Mouse (Mus musculus) limb, embryonic 11.5 days (tissue): Measurements from ENCODE around the gene Fam129a. TPM values are rescaled to one million over a fixed set of nuclear protein-coding genes. Genes with fewer than 3 reads are reported as not detected.

Experiments used
- ATAC-seq: fragments of 200-750 bp; cut with Nextera tagmentation; 2 replicates; pipeline ENCODE4 v1.8.0; 2017; ENCODE audit warnings: low read depth; ENCODE audit not compliant: insufficient number of reproducible peaks, low FRiP score, low TSS enrichment
- DNase-seq: peaks from one replicate; pipeline ENCODE4 v3.0.0-alpha.2; 2015; ENCODE audit warnings: low spot score
- H3K27ac ChIP-seq: fragments of 300-500 bp; sonication (generic); replicated peaks from 2 replicates; pipeline ENCODE4 v1.5.1; 2014; ENCODE audit warnings: low read depth, mild to moderate bottlenecking, low read length
- H3K27me3 ChIP-seq: fragments of 300-500 bp; sonication (generic); 2 replicates; pipeline ENCODE4 v1.6.1; 2014; ENCODE audit warnings: mild to moderate bottlenecking, low read length, mixed read lengths; ENCODE audit not compliant: control insufficient read depth, insufficient read depth
- H3K36me3 ChIP-seq: fragments of 300-500 bp; sonication (generic); 2 replicates; pipeline ENCODE4 v1.6.1; 2014; ENCODE audit warnings: mild to moderate bottlenecking, low read length, moderate library complexity, mixed read lengths; ENCODE audit not compliant: control insufficient read depth, insufficient read depth
- H3K4me1 ChIP-seq: fragments of 300-500 bp; sonication (generic); 2 replicates; pipeline ENCODE4 v1.6.1; 2014; ENCODE audit warnings: low read length, mixed read lengths; ENCODE audit not compliant: control insufficient read depth, insufficient read depth
- H3K4me2 ChIP-seq: fragments of 300-500 bp; sonication (generic); 2 replicates; pipeline ENCODE4 v1.6.1; 2014; ENCODE audit warnings: low read depth, mild to moderate bottlenecking, moderate library complexity; ENCODE audit not compliant: severe bottlenecking
- H3K4me3 ChIP-seq: fragments of 300-500 bp; sonication (generic); 2 replicates; pipeline ENCODE4 v1.5.1; 2014; ENCODE audit warnings: low read depth, low read length
- H3K9ac ChIP-seq: fragments of 300-500 bp; sonication (generic); 2 replicates; pipeline ENCODE4 v1.6.1; 2014; ENCODE audit warnings: mild to moderate bottlenecking, low read length
- H3K9me3 ChIP-seq: fragments of 300-500 bp; sonication (generic); 2 replicates; pipeline ENCODE4 v1.6.1; 2016; ENCODE audit warnings: low read length; ENCODE audit not compliant: control insufficient read depth
- WGBS: fragments of 180-500 bp; shearing (Covaris S2); extraction: QIAGEN DNeasy Blood & Tissue Kit; methylation state at CpG from one replicate; pipeline ENCODE4 v1.1.7; 2014; 5-methylcytosine and 5-hydroxymethylcytosine counted together
- polyA plus RNA-seq: library from polyadenylated mRNA; unstranded; fragments of >200 nt; fragmentation: Nextera tagmentation; extraction: Ambion mirVana; gene quantifications from 2 replicates; pipeline ENCODE4 v1.2.1, GENCODE M21; 2014

Gene Fam129a
- polyA plus RNA-seq, 1 experiment from 2014 or later, result 0.89 TPM

GRCm38 (mm10) chr1:151675684-151676083, 104.7 kb downstream of the Fam129a start:
- Histone ChIP-seq H3K9ac (no peak overlapping the region), H3K9me3 (no peaks in the 10 kb centered on the region), H3K27ac (no peak overlapping the region), H3K4me2 (no peak overlapping the region), H3K4me1 (no peaks in the 10 kb centered on the region), H3K4me3 (no peak overlapping the region), H3K27me3 (no peaks in the 10 kb centered on the region), H3K36me3 (no peaks in the 10 kb centered on the region)
- WGBS, result 61% methylated on average over 5 of the region's 5 CpGs
- DNase-seq (no peak), ATAC-seq (no peak)

- Histone ChIP-seq H3K27ac (no peak overlapping the region), H3K4me1 (no peaks in the 10 kb centered on the region), H3K4me2 (no peak overlapping the region), H3K9ac (no peak overlapping the region), H3K27me3 (no peaks in the 10 kb centered on the region), H3K4me3 (no peak overlapping the region), H3K36me3 (no peaks in the 10 kb centered on the region), H3K9me3 (no peaks in the 10 kb centered on the region)
- whole genome bisulfite sequencing, result 30% methylated on average over 3 of the region's 4 CpGs
- DNase-seq (no peak), ATAC-seq (no peak)
Measured at GRCm38 (mm10) chr1:151677185-151677809, 106.3 kb downstream of the Fam129a start.

- no peak for ATAC-seq
Measured at GRCm38 (mm10) chr1:151677975-151678374, 107.0 kb downstream of the Fam129a start.

GRCm38 (mm10) chr1:151679153-151679552, 108.2 kb downstream of the Fam129a start:
- Histone ChIP-seq H3K9ac (no peak overlapping the region), H3K36me3 (no peaks in the 10 kb centered on the region), H3K4me1 (no peaks in the 10 kb centered on the region), H3K4me3 (no peak overlapping the region), H3K27ac (no peak overlapping the region), H3K9me3 (no peaks in the 10 kb centered on the region), H3K4me2 (no peak overlapping the region), H3K27me3 (no peaks in the 10 kb centered on the region)
- 94% methylated on average over 7 of the region's 7 CpGs for WGBS
- DNase-seq (no peak), ATAC-seq (no peak)

More at GRCm38 (mm10) chr1:151677975-151678374, 107.0 kb downstream of the Fam129a start:
- DNase-seq, result no peak
- no peak overlapping the region for H3K4me2 ChIP-seq
- H3K9ac ChIP-seq, result no peak overlapping the region
- no peaks in the 10 kb centered on the region for H3K9me3 ChIP-seq
- H3K27me3 ChIP-seq, result no peaks in the 10 kb centered on the region
- no peaks in the 10 kb centered on the region for H3K36me3 ChIP-seq
- H3K4me1 ChIP-seq, result no peaks in the 10 kb centered on the region
- H3K4me3 ChIP-seq, result no peak overlapping the region
- H3K27ac ChIP-seq, result no peak overlapping the region
- WGBS, result 86% methylated on average over 4 of the region's 4 CpGs

GRCm38 (mm10) chr1:151679883-151680613, 109.1 kb downstream of the Fam129a start:
- no peak overlapping the region for H3K4me3 ChIP-seq
- no peak overlapping the region for H3K27ac ChIP-seq
- H3K4me2 ChIP-seq, result no peak overlapping the region
- H3K4me1 ChIP-seq, result peaks cover 4% of the 10 kb centered on the region
- H3K36me3 ChIP-seq, result no peaks in the 10 kb centered on the region
- WGBS, result 94% methylated on average over 4 of the region's 4 CpGs
- no peaks in the 10 kb centered on the region for H3K27me3 ChIP-seq
- H3K9ac ChIP-seq, result no peak overlapping the region
- ATAC-seq, result no peak
- no peaks in the 10 kb centered on the region for H3K9me3 ChIP-seq
- no peak for DNase-seq

- Histone ChIP-seq H3K4me2 (no peak overlapping the region), H3K27ac (no peak overlapping the region), H3K9ac (no peak overlapping the region), H3K9me3 (no peaks in the 10 kb centered on the region), H3K4me3 (no peak overlapping the region), H3K4me1 (peaks cover 9% of the 10 kb centered on the region), H3K27me3 (no peaks in the 10 kb centered on the region), H3K36me3 (no peaks in the 10 kb centered on the region)
- WGBS, result 92% methylated on average over 3 of the region's 3 CpGs
- DNase-seq (no peak), ATAC-seq (no peak)
Measured at GRCm38 (mm10) chr1:151680971-151681370, 110.0 kb downstream of the Fam129a start.

GRCm38 (mm10) chr1:151682896-151683295, 111.9 kb downstream of the Fam129a start:
- no peak for DNase-seq
- Histone ChIP-seq H3K36me3 (no peaks in the 10 kb centered on the region), H3K9ac (no peak overlapping the region), H3K27ac (no peak overlapping the region), H3K4me3 (no peak overlapping the region), H3K4me2 (no peak overlapping the region), H3K9me3 (no peaks in the 10 kb centered on the region), H3K4me1 (peaks cover 10% of the 10 kb centered on the region), H3K27me3 (no peaks in the 10 kb centered on the region)
- ATAC-seq, result no peak
- WGBS, result 91% methylated on average over 6 of the region's 6 CpGs

GRCm38 (mm10) chr1:151684451-151684892, 113.5 kb downstream of the Fam129a start:
- ATAC-seq (no peak), DNase-seq (no peak)
- Histone ChIP-seq H3K9ac (no peak overlapping the region), H3K27me3 (no peaks in the 10 kb centered on the region), H3K4me3 (no peak overlapping the region), H3K4me2 (no peak overlapping the region), H3K36me3 (no peaks in the 10 kb centered on the region), H3K27ac (no peak overlapping the region), H3K9me3 (no peaks in the 10 kb centered on the region), H3K4me1 (peaks cover 10% of the 10 kb centered on the region)
- 62% methylated on average over 7 of the region's 7 CpGs for WGBS
